Mouse (Mus musculus): Measurements from ENCODE around the gene Slc24a3.

The Slc24a3 gene

DNA sequence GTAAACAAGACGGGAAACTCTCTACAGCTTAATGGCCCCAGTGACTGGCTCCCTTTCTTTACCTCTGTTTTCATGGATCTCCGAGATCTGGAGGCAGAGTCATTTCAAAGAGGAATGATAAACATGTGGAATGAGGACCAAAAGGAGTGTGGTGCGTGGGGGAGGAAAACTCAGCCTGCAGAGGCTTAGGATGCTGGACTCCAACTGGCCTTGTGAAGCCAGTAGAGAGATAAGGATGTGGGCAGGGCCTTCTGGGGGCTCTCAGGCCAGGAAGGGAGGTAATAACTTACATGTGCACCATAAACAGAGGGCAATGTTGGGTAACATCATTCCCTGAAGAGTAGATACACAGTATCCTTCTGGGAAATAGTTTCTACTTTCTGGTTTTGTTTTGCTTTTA, 515.4 kb downstream of the Slc24a3 start:
- in situ Hi-C loops (cut with MseI, MboI), result no loop called here

DNA sequence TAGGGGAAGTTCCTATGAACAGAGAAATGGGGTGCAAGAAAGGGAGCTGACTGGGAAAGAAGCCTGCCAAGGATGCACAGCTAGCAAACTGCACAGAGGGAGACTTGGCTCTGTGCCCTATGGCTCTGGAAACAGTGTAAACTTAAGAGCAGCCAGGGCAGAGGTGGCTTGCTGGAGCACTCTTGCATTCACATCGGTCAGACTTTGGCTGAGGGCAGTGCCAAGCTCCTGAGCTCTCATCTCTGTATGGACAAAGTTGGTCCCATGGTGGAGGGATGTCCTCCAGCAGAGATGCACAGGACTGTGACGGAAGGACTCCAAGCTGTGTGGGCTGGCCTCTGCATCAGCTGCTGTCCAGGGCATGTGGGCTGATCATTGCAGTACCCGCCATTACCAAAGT, 516.0 kb downstream of the Slc24a3 start:
- in situ Hi-C loops (cut with MseI, MboI), result no loop called here

DNA sequence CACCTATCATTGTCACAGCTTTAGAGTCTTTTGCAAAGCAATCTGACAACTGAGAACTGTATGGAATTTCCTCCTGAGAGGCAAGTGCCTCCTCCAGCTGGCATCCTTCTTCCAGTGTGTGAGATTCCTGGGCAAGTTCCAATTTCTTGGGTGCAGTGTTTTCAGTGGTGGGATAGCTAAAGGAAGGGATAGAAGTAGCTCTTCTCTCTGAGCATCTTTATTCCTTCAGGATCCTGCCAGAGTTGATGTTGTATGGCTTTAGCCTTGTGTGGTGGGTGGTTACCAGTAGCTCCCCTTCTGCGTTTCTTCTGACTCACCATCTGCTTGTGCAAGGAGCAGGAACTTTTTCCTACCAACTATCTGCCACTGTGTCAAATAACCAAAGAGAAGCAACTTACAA, 516.6 kb downstream of the Slc24a3 start:
- in situ Hi-C loops (cut with MseI, MboI), result no loop called here

DNA sequence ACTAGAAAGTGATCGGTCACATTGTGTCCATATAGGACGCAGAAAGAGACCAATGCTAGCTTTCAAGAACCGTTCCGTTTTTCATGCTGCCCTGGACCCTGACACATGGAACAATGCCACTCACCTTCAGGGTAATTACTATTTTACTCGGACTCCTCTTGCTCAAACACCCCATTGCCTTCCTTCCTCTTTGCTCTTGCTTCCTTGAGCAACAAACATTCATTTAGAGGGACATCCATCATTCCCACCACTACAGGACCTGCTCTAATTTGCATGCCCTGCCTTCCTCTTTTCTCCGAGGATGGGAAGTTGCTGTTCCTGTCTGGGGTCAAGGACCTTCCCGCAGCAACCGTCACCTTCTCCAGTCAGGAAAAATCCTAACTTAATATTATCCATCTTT, 517.3 kb downstream of the Slc24a3 start:
- in situ Hi-C loops (cut with MseI, MboI), result no loop called here

DNA sequence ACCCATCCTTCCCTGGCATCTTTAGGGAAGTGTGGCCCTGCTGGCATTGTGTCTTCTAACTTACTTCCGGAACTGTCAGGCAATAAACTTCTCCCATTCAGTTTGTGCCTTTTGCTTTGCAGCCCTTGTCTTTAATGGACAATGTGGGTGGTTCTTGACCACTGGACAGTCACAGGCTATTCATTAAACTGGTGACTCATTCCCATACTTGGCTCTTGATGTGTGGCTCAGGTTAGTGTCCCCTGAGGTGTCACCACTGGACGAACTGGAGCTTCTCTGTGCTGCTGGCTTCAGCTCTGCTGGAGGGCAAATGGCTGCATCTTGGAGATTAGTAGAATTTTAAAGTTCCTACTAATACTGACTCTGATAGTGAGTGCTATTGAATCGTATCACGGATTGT, 518.5 kb downstream of the Slc24a3 start:
- in situ Hi-C loops (cut with MseI, MboI), result no loop called here

DNA sequence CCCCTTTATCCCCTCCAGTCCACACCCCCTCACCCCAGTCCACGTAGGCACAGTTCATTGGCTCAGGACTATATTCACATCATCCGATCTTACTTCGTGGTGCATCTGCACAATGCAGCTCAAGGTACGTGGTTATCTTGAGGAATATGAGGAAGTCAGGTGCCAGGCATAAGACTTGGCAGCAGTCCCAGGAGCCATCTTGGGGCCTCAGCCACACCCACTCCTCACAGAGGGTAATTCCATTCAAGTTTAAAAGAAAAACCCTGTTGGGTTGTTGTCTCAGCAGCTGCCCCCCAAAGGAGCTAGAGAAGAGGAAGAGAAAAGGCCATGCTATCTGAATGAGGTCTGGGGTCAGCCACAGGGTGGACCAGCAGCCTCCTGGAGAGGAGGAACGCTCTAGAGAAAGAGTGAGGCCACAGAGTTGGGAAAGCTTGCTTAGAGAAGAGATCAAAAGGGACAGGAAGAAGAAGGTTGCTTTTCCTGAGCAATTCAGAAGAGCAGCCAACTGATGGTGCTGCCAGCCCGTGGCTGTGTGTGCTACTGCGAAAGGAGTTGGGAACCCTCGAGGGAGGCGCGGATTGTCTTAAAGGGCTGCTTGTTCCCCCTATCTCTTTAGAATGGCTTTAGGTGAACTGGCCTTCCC, 523.9 kb downstream of the Slc24a3 start:
- in situ Hi-C loops (cut with MseI, MboI), result loop anchor here (10.0 kb wide), 3 partner anchors 103 to 213 kb away; partner anchors contain the start of gene Naa20 (in 1 of the 2)
